Mouse (Mus musculus) forebrain, embryonic 14.5 days (tissue): ENCODE measurements around the gene Ubox5. TPM values are rescaled to one million over a fixed set of nuclear protein-coding genes. Genes with fewer than 3 reads are reported as not detected.

Source experiments
- ATAC-seq: fragments of 200-750 bp; cut with Nextera tagmentation; 2 replicates; pipeline ENCODE4 v1.8.0; 2017; ENCODE audit warnings: mild to moderate bottlenecking, moderate library complexity
- DNase-seq: peaks from one replicate; pipeline ENCODE4 v3.0.0-alpha.2; 2015; ENCODE audit warnings: low spot score
- H3K27ac ChIP-seq: fragments of 300-500 bp; sonication (generic); 2 replicates; pipeline ENCODE4 v1.5.1; 2014; ENCODE audit warnings: low read depth, mild to moderate bottlenecking, control low read depth, low read length, moderate library complexity
- H3K27me3 ChIP-seq: fragments of 300-500 bp; sonication (generic); replicated peaks from 2 replicates; pipeline ENCODE4 v1.6.1; 2014; ENCODE audit warnings: low read length, control low read depth, mixed read lengths; ENCODE audit not compliant: control insufficient read depth, insufficient read depth
- H3K36me3 ChIP-seq: fragments of 300-500 bp; sonication (generic); 2 replicates; pipeline ENCODE4 v1.6.1; 2014; ENCODE audit warnings: low read length, control low read depth; ENCODE audit not compliant: control insufficient read depth, insufficient read depth
- H3K4me1 ChIP-seq: fragments of 300-500 bp; sonication (generic); 2 replicates; pipeline ENCODE4 v1.6.1; 2014; ENCODE audit warnings: antibody characterized with exemption, low read length, control low read depth; ENCODE audit not compliant: control insufficient read depth, insufficient read depth
- H3K4me2 ChIP-seq: fragments of 300-500 bp; sonication (generic); 2 replicates; pipeline ENCODE4 v1.6.1; 2014; ENCODE audit warnings: mild to moderate bottlenecking, control low read depth, low read length
- H3K4me3 ChIP-seq: fragments of 300-500 bp; sonication (generic); 2 replicates; pipeline ENCODE4 v1.5.1; 2014; ENCODE audit warnings: low read depth, low read length, control low read depth
- H3K9ac ChIP-seq: fragments of 300-500 bp; sonication (generic); 2 replicates; pipeline ENCODE4 v1.6.1; 2014; ENCODE audit warnings: mild to moderate bottlenecking, low read length, control low read depth, moderate library complexity
- H3K9me3 ChIP-seq: fragments of 300-500 bp; sonication (generic); replicated peaks from 2 replicates; pipeline ENCODE4 v1.6.1; 2016; ENCODE audit warnings: low read length, control low read depth, mixed read lengths; ENCODE audit not compliant: control insufficient read depth
- WGBS: fragments of 180-500 bp; shearing (Covaris S2); extraction: QIAGEN DNeasy Blood & Tissue Kit; methylation state at CpG from one replicate; pipeline ENCODE4 v1.1.7; 2014; 5-methylcytosine and 5-hydroxymethylcytosine counted together
- polyA plus RNA-seq: library from polyadenylated mRNA; unstranded; fragments of >200 nt; fragmentation: Nextera tagmentation; extraction: Ambion mirVana; gene quantifications from 2 replicates; pipeline ENCODE4 v1.2.1, GENCODE M21; 2014

Gene Ubox5
- polyA plus RNA-seq, 1 experiment from 2014 or later = 14.9 TPM

GRCm38 (mm10) chr2:130558015-130558414, 71.8 kb downstream of the Ubox5 start:
- Histone ChIP-seq H3K36me3 (peaks cover 41% of the 10 kb centered on the region), H3K4me3 (no peak overlapping the region), H3K9ac (no peak overlapping the region), H3K4me2 (no peak overlapping the region), H3K27me3 (no peaks in the 10 kb centered on the region), H3K27ac (no peak overlapping the region), H3K4me1 (peaks cover 2% of the 10 kb centered on the region; the same call in 1 of the 2 replicates), H3K9me3 (no peaks in the 10 kb centered on the region)
- ATAC-seq (no peak), DNase-seq (no peak)
- 75% methylated on average over 2 of the region's 2 CpGs for WGBS

GRCm38 (mm10) chr2:130557462-130557861, 72.4 kb downstream of the Ubox5 start:
- H3K4me3 ChIP-seq = no peak overlapping the region
- no peaks in the 10 kb centered on the region for H3K27me3 ChIP-seq
- ATAC-seq (no peak), DNase-seq (no peak)
- H3K27ac ChIP-seq = no peak overlapping the region
- no peak overlapping the region for H3K4me2 ChIP-seq
- H3K9ac ChIP-seq = no peak overlapping the region
- peaks cover 46% of the 10 kb centered on the region for H3K36me3 ChIP-seq
- H3K9me3 ChIP-seq = no peaks in the 10 kb centered on the region
- WGBS = 94% methylated on average over 2 of the region's 2 CpGs
- H3K4me1 ChIP-seq = no peaks in the 10 kb centered on the region

- no peak overlapping the region for H3K4me2 ChIP-seq
- H3K4me3 ChIP-seq = no peak overlapping the region
- 86% methylated on average over 1 of the region's 1 CpGs for WGBS
- H3K36me3 ChIP-seq = peaks cover 58% of the 10 kb centered on the region
- DNase-seq = no peak
- H3K27ac ChIP-seq = no peak overlapping the region
- H3K4me1 ChIP-seq = no peaks in the 10 kb centered on the region
- no peaks in the 10 kb centered on the region for H3K9me3 ChIP-seq
- no peak for ATAC-seq
- H3K27me3 ChIP-seq = no peaks in the 10 kb centered on the region
- no peak overlapping the region for H3K9ac ChIP-seq
Measured at GRCm38 (mm10) chr2:130556292-130556691, 73.5 kb downstream of the Ubox5 start.

- Histone ChIP-seq H3K4me2 (no peak overlapping the region), H3K4me1 (no peaks in the 10 kb centered on the region), H3K9me3 (no peaks in the 10 kb centered on the region), H3K27ac (no peak overlapping the region), H3K9ac (no peak overlapping the region), H3K36me3 (peaks cover 73% of the 10 kb centered on the region), H3K27me3 (no peaks in the 10 kb centered on the region), H3K4me3 (no peak overlapping the region)
- DNase-seq (no peak), ATAC-seq (no peak)
- WGBS = 89% methylated on average over 7 of the region's 7 CpGs
Measured at GRCm38 (mm10) chr2:130554841-130555240, 75.0 kb downstream of the Ubox5 start.

GRCm38 (mm10) chr2:130546957-130547356, 82.9 kb downstream of the Ubox5 start:
- Histone ChIP-seq H3K4me2 (no peak overlapping the region), H3K4me1 (no peaks in the 10 kb centered on the region), H3K4me3 (no peak overlapping the region), H3K36me3 (peaks cover 99% of the 10 kb centered on the region), H3K27ac (no peak overlapping the region), H3K27me3 (no peaks in the 10 kb centered on the region), H3K9ac (no peak overlapping the region), H3K9me3 (no peaks in the 10 kb centered on the region)
- ATAC-seq (no peak), DNase-seq (no peak)
- WGBS = 90% methylated on average over 8 of the region's 8 CpGs

- H3K4me1 ChIP-seq = no peaks in the 10 kb centered on the region
- peaks cover 90% of the 10 kb centered on the region for H3K36me3 ChIP-seq
- 89% methylated on average over 9 of the region's 9 CpGs for WGBS
- H3K4me2 ChIP-seq = no peak overlapping the region
- H3K9ac ChIP-seq = no peak overlapping the region
- no peak for ATAC-seq
- H3K27me3 ChIP-seq = no peaks in the 10 kb centered on the region
- H3K4me3 ChIP-seq = no peak overlapping the region
- no peaks in the 10 kb centered on the region for H3K9me3 ChIP-seq
- no peak for DNase-seq
- no peak overlapping the region for H3K27ac ChIP-seq
Measured at GRCm38 (mm10) chr2:130540266-130540665, 89.6 kb downstream of the Ubox5 start.

Other genes starting within 250 kb of the Ubox5 start
- 10.1 and 10.9 TPM in 2 replicates for gene Cpxm1, start 232.5 kb downstream of the Ubox5 start, polyA plus RNA-seq
- not detected in 2 replicates for gene Gm28372, start 224.8 kb downstream of the Ubox5 start, polyA plus RNA-seq
- not detected in 2 replicates for gene 1700020A23Rik, start 224.8 kb downstream of the Ubox5 start, polyA plus RNA-seq
- not detected in 2 replicates for gene Tmem239, start 223.6 kb downstream of the Ubox5 start, polyA plus RNA-seq
- 92.2 and 99.3 TPM in 2 replicates for gene Vps16, start 205.7 kb downstream of the Ubox5 start, polyA plus RNA-seq
- 8.9 and 12.0 TPM in 2 replicates for gene Pced1a, start 205.3 kb downstream of the Ubox5 start, polyA plus RNA-seq
- 130 and 135 TPM in 2 replicates for gene Ptpra, start 179.8 kb downstream of the Ubox5 start, polyA plus RNA-seq
- gene Mrps26, start 66.3 kb downstream of the Ubox5 start, polyA plus RNA-seq = 94.7 and 98.1 TPM in 2 replicates
- gene Oxt, start 53.9 kb downstream of the Ubox5 start, polyA plus RNA-seq = 0.66 TPM in 1 of 2 replicates, not detected in the other
- 17.7 and 27.0 TPM in 2 replicates for gene Avp, start 47.5 kb downstream of the Ubox5 start, polyA plus RNA-seq
- gene Fastkd5, start within 50 bp of the Ubox5 start, polyA plus RNA-seq = 14.0 and 15.9 TPM in 2 replicates
- 1.6 and 2.5 TPM in 2 replicates for gene Lzts3, start 12.8 kb upstream of the Ubox5 start, polyA plus RNA-seq
- gene Ddrgk1, start 34.6 kb upstream of the Ubox5 start, polyA plus RNA-seq = 49.8 and 55.9 TPM in 2 replicates
- gene Itpa, start 37.6 kb upstream of the Ubox5 start, polyA plus RNA-seq = 125 and 131 TPM in 2 replicates
- 0.52 and 0.64 TPM in 2 replicates for gene Slc4a11, start 67.5 kb upstream of the Ubox5 start, polyA plus RNA-seq